Mouse (Mus musculus) B cell, adult (primary cell): Measurements from ENCODE around the gene Fam102a. TPM values are rescaled to one million over a fixed set of nuclear protein-coding genes. Genes with fewer than 3 reads are reported as not detected.

Source experiments
- total RNA-seq: library from RNA; stranded (reverse); gene quantifications from 4 replicates; pipeline ENCODE4 v1.2.4, GENCODE M21; 2023; ENCODE audit not compliant: inconsistent age

Fam102a gene
- 61.5 to 65.8 TPM (median 63.9 TPM) in 4 replicates for total RNA-seq

DNA sequence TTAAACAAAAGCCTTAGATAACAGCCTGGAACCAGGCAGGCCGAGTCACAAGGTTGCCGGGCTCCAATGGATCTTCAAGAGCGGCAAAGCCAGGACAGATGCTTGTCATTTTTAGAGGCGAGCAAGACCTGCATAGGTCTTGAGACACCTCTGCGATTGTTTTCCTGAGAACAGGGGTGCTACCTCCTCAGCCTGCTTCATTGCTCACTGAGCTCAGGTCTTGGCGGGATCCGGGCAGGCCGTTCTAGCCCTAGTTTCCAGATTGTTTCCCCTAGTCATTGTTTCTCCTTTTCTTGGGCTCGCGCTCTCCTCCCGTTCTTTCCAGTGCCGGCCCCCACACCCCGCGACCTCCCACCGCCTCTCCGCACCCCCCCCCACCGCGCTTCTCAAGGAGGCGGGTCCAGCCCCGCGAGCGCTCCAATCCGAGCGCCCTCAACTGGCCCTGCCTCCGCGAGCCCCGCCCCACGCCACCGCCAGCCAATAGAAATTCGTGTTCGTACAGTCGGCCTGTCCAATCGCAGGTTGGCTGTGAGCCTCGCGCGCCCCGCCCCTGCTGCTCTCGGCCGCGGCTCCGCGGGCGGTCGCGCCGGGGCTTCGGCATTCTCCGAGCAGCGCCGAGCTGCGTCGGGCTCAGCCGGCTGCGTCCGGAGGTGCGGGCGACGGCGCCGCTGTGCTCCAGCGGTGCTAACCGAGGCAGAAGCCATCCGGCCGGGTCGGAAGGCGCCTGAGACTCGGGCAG is at the start of gene Fam102a:
Gene Fam102a, plus strand, starts transcription at position 600 of the 739 bp plus-strand sequence.

DNA sequence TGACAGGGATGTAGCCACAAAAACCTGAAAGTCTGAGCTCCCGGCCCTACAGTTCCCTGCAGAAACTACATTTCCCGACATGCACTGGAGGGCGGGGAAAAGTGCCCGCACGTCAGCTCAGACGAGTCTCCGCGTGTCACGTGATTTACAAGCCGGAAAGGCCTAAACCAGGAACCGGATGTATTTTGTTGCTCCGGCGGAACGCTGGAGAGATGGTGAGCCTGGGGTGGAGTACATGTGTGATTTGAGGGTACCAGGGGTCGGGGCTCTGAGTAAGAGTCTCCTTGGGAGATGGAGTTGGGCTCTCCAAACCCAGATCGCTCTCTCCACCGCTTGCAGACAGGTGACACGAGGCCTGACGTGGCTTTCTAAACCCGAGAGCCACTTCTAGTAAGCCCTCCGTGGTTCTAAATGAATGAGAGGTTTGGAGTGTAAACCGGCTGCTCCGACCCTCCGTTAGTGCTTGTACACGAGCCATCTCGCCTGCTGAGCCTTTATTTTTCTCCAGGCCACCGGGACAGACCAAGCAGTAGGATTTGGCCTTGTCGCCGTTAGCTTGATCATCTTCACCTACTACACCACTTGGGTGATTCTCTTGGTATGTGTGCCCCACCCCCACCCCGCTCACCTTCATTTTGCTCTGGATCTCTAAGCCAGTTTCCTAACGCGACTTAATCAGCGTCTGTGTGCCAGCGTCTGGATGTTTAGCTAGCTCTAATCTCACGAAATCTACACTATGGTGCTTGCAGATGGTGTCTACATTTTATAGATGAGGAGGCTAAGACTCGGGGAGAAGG is 35.8 kb downstream of the Fam102a start, which contains the start of gene Dpm2:
Gene Dpm2, plus strand, starts transcription at position 161 of the 797 bp plus-strand sequence.

DNA sequence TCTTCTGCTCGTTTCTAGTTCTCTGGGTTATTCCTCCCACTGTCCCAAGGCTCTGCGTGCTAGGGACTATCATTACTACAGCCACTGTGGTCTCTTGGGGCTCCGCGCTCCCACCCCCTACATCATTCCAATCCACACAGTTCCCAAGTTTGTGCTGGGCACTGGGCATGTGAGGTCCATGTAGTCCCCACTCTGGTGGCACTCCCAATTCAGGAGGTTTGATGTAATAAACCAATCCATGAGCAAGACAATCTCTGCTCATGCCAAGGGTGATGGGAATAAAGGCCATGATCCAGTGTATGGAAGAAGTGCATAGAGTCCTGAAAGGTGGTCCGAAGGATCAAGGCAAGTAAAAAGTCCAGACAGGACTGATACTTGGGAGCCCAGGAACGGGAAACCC is 39.4 kb downstream of the Fam102a start, which contains the start of gene Pip5kl1:
Gene Pip5kl1, plus strand, starts transcription at position 301 of the 400 bp plus-strand sequence.

DNA sequence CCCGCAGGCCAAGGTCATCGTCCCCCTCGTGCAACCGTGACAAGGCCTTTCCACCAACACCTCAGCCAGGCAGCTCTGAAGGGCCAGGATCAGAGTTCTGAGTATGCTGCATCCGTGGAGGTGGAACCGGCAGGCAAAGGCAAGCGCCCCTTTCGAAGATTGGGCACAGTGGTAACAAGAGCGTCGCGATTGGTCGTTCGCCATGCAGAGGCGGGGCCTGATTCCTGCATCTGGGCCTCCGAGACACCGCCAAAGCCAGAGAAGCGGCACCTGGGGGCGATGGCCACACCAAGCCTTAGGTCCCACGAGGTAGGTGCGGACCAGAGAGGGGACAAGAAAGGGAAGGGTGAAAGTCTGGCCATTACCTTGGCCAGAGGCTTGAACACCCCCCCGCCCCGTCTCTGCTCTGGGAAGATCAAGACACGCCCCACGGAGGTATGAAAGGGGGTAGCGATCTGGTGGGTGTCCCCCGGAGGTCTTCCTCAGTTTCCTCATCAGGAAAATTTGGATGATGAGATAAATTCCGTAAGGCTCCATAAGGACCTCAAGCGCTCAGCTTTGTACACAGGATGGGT is 40.5 kb downstream of the Fam102a start, which contains the start of gene 9430097D07Rik:
Gene 9430097D07Rik, minus strand, starts transcription at position 99 of the 575 bp plus-strand sequence.

DNA sequence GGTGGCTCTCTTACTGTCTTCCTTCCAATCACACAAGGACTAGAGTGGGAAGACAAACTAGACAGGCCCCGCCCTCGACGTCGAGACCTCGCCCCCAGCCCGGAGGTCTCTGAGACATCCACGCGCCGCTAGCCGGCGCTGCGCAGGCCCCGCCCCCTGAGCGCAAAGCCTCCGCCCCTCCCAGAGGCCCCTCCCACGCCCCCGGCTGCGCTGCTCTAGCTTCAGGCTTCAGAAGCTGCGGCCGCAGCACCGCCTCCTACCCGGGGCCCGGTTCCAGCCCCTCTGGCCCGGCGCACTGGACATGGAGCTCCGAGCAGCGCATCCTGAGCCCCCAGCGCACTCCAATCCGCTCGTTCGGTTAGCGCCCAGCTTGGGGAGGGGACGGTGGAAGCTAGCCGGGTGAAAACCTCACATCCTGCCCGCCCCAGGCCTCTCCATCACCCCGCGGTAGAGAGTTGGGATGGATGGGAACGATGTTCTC is 51.8 kb downstream of the Fam102a start, which contains the start of gene St6galnac4:
Gene St6galnac4, plus strand, starts transcription at position 225 of the 481 bp plus-strand sequence.

DNA sequence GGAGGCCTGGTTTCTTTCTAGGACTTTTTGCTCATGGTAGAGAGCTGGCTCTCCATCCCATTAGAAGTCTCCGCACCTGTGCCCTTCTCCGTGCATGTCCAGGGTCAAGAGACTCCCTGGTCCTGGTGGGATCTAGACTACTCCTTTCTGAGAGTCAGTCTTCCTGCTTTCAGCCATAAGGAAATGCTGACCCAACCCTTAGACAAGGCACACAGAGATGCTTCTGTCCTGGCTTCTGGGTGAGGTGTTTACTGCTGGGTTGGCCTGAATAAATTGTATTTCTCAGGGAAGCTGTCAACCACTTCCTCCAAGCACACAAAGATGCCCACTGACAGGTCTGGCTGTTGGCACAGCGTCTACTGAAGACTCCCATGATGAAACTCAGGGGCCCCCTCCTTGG is 64.3 kb downstream of the Fam102a start, which contains the start of gene St6galnac6:
Gene St6galnac6, plus strand, starts transcription at position 301 of the 400 bp plus-strand sequence.

Other genes with a start within 250 kb of the Fam102a start
- 56.2 to 71.6 TPM (median 64.4 TPM) in 4 replicates for gene Golga2, start 247.9 kb upstream of the Fam102a start, total RNA-seq
- gene Swi5, start 247.3 kb upstream of the Fam102a start, total RNA-seq = 88.2 to 99.8 TPM (median 91.9 TPM) in 4 replicates
- 126 to 147 TPM (median 133 TPM) in 4 replicates for gene Ciz1, start 183.0 kb upstream of the Fam102a start, total RNA-seq
- not detected in 4 replicates for gene Dnm1, start 182.0 kb upstream of the Fam102a start, total RNA-seq
- gene 1110008P14Rik, start 153.4 kb upstream of the Fam102a start, total RNA-seq = 46.4 to 54.8 TPM (median 49.3 TPM) in 4 replicates
- 0.93 to 1.2 TPM (median 1.0 TPM) in 3 of 4 replicates, not detected in the other for gene Lcn2, start 147.1 kb upstream of the Fam102a start, total RNA-seq
- gene Ptges2, start 139.4 kb upstream of the Fam102a start, total RNA-seq = 5.7 to 12.4 TPM (median 10.7 TPM) in 4 replicates
- gene Naif1, start 84.9 kb upstream of the Fam102a start, total RNA-seq = 4.0 to 5.6 TPM (median 4.4 TPM) in 4 replicates
- 34.7 to 41.9 TPM (median 39.7 TPM) in 4 replicates for gene Slc25a25, start 83.9 kb upstream of the Fam102a start, total RNA-seq
- 66.0 to 73.0 TPM (median 69.5 TPM) in 4 replicates for gene Dpm2, start 35.5 kb downstream of the Fam102a start, total RNA-seq
- 0.64 to 0.84 TPM (median 0.79 TPM) in 4 replicates for gene Pip5kl1, start 39.5 kb downstream of the Fam102a start, total RNA-seq
- not detected in 4 replicates for gene 9430097D07Rik, start 40.4 kb downstream of the Fam102a start, total RNA-seq
- gene St6galnac4, start 51.8 kb downstream of the Fam102a start, total RNA-seq = 60.4 to 66.2 TPM (median 64.5 TPM) in 4 replicates
- gene St6galnac6, start 64.4 kb downstream of the Fam102a start, total RNA-seq = 7.2 to 13.8 TPM (median 9.2 TPM) in 4 replicates
- gene Ak1, start 86.4 kb downstream of the Fam102a start, total RNA-seq = 0.26 to 1.2 TPM (median 0.62 TPM) in 4 replicates
- 0.45 to 0.99 TPM (median 0.67 TPM) in 4 replicates for gene Eng, start 111.3 kb downstream of the Fam102a start, total RNA-seq
- gene Fpgs, start 168.8 kb downstream of the Fam102a start, total RNA-seq = 26.9 to 36.5 TPM (median 31.6 TPM) in 4 replicates
- gene Cdk9, start 177.7 kb downstream of the Fam102a start, total RNA-seq = 135 to 164 TPM (median 162 TPM) in 4 replicates
- gene Sh2d3c, start 185.7 kb downstream of the Fam102a start, total RNA-seq = 89.6 to 94.2 TPM (median 93.4 TPM) in 4 replicates
- gene 6330409D20Rik, start 205.7 kb downstream of the Fam102a start, total RNA-seq = not detected in 4 replicates
- gene Tor2a, start 221.9 kb downstream of the Fam102a start, total RNA-seq = 31.3 to 39.1 TPM (median 34.5 TPM) in 4 replicates
- 0.24 to 0.61 TPM in 2 of 4 replicates, not detected in the others for gene Ttc16, start 240.3 kb downstream of the Fam102a start, total RNA-seq
- 2.5 to 7.2 TPM (median 3.3 TPM) in 4 replicates for gene Ptrh1, start 240.5 kb downstream of the Fam102a start, total RNA-seq
- gene Cfap157, start 249.1 kb downstream of the Fam102a start, total RNA-seq = 0.32 TPM in 1 of 4 replicates, not detected in the others